Mouse (Mus musculus) liver, embryonic 14.5 days (tissue): ENCODE data around the gene Myo18b. TPM values are rescaled to one million over a fixed set of nuclear protein-coding genes. Genes with fewer than 3 reads are reported as not detected.

Experiments
- ATAC-seq: fragments of 200-750 bp; cut with Nextera tagmentation; 2 replicates; pipeline ENCODE4 v1.8.0; 2017; ENCODE audit warnings: moderate number of reproducible peaks, mild to moderate bottlenecking, moderate library complexity; ENCODE audit not compliant: insufficient read depth
- DNase-seq, 3 experiments: peaks; one replicate each; pipeline ENCODE4 v3.0.0-alpha.2; 2012 to 2013; ENCODE audit warnings: low read depth in 3 of 3, low spot score in 3 of 3
- H3K27ac ChIP-seq: fragments of 300-500 bp; sonication (generic); 2 replicates; pipeline ENCODE4 v1.5.1; 2014; ENCODE audit warnings: moderate library complexity, mild to moderate bottlenecking, control low read depth, inconsistent platforms
- H3K27me3 ChIP-seq: fragments of 300-500 bp; sonication (generic); 2 replicates; pipeline ENCODE4 v1.6.1; 2014; ENCODE audit warnings: mild to moderate bottlenecking, low read length, moderate library complexity; ENCODE audit not compliant: control insufficient read depth, insufficient read depth
- H3K36me3 ChIP-seq: fragments of 300-500 bp; sonication (generic); replicated peaks from 2 replicates; pipeline ENCODE4 v1.6.1; 2014; ENCODE audit warnings: low read depth; ENCODE audit not compliant: control insufficient read depth, insufficient read depth
- H3K4me1 ChIP-seq, 2 experiments: fragments of 200-500 bp in 1 of 2; fragments of 300-500 bp in 1 of 2; sonication (generic) in 1 of 2; replicated peaks; 2 replicates each; pipeline ENCODE4 v1.6.1; 2012 to 2014; ENCODE audit warnings: antibody characterized with exemption in 1 of 2, inconsistent platforms in 1 of 2, low read length in 1 of 2; ENCODE audit not compliant: control insufficient read depth in 2 of 2, insufficient read depth in 2 of 2
- H3K4me2 ChIP-seq: fragments of 300-500 bp; sonication (generic); 2 replicates; pipeline ENCODE4 v1.6.1; 2014; ENCODE audit warnings: low read depth, mild to moderate bottlenecking, control low read depth, moderate library complexity
- H3K4me3 ChIP-seq, 2 experiments: fragments of 200-500 bp in 1 of 2; fragments of 300-500 bp in 1 of 2; sonication (generic) in 1 of 2; 2 replicates each; pipeline ENCODE4 v1.5.1; 2012 to 2014; ENCODE audit warnings: low read depth in 2 of 2, low read length in 2 of 2, mild to moderate bottlenecking in 2 of 2, control low read depth in 1 of 2, inconsistent platforms in 1 of 2, moderate library complexity in 1 of 2; ENCODE audit not compliant: insufficient read depth in 1 of 2
- H3K9ac ChIP-seq: fragments of 300-500 bp; sonication (generic); replicated peaks from 2 replicates; pipeline ENCODE4 v1.6.1; 2014; ENCODE audit warnings: mild to moderate bottlenecking, control low read depth, moderate library complexity
- H3K9me3 ChIP-seq: fragments of 300-500 bp; sonication (generic); 2 replicates; pipeline ENCODE4 v1.6.1; 2016; ENCODE audit warnings: low read length, mixed read lengths; ENCODE audit not compliant: control insufficient read depth
- CTCF ChIP-seq: IDR thresholded peaks from 2 replicates; pipeline ENCODE4 v1.5.1; 2016; ENCODE audit warnings: antibody characterized with exemption, low read depth, control low read depth
- EP300 ChIP-seq: IDR thresholded peaks from 2 replicates; pipeline ENCODE4 v1.6.1; 2016; ENCODE audit warnings: antibody characterized with exemption, low read depth
- WGBS: fragments of 180-500 bp; shearing (Covaris S2); extraction: QIAGEN DNeasy Blood & Tissue Kit; methylation state at CpG from one replicate; pipeline ENCODE4 v1.1.7; 2014; ENCODE audit not compliant: insufficient replicate concordance; 5-methylcytosine and 5-hydroxymethylcytosine counted together
- polyA plus RNA-seq, 2 experiments: library from polyadenylated mRNA; depleted of rRNA in 1 of 2; stranded (reverse) in 1 of 2; unstranded in 1 of 2; fragments of >200 nt; fragmentation: Nextera tagmentation in 1 of 2; extraction: Ambion mirVana in 1 of 2; gene quantifications; 2 replicates each; pipeline versions ENCODE4 v1.2.1 to v1.2.3; 2012 to 2014

The Myo18b gene
- polyA plus RNA-seq, 2 experiments, result 0.02 TPM; not detected in 1

DNA sequence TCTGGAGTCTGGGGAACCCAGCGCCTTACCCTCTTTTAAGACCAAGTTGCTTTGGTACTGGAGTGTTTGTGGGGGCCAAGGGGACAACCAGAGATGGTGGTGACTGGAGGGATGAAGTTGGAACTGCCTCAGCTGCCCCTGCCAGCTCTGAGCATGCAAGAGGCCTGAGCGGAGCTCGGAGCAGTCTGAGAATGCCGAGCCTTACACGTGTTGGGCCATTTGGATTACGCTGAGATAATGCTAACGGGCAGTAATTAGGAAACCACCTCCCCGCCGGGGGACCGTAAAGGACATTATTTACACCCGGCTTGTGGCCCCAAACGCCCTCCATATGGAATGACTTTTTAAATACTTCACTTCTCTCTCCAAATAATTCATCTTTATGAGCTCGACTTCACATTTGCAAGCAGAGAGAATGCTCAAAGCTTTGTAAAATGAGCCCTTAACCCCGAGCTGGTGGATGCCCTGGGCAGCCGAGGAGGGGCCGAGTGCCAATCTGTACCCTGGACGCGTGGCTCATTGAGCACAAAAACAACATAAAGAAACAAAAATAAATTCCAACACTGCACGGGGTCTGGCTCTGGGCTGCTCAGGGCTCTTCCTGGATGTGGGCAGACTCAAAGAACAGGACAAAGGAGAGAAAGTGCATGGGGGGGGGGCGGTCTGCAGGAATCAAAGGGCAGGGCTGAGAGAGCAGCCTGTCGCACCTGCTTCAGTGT lies 148.0 kb downstream of the Myo18b start:
- no peak for DNase-seq
- Histone ChIP-seq H3K4me1 (no peaks in the 10 kb centered on the region), H3K27me3 (no peaks in the 10 kb centered on the region), H3K9me3 (no peaks in the 10 kb centered on the region), H3K27ac (no peak overlapping the region), H3K4me3 (no peak overlapping the region), H3K36me3 (no peaks in the 10 kb centered on the region), H3K9ac (no peak overlapping the region), H3K4me2 (no peak overlapping the region)
- WGBS, result 46% methylated on average over 21 of the region's 21 CpGs
- TF ChIP-seq EP300, result no peak
- TF ChIP-seq CTCF, result no peak
- ATAC-seq, result no peak

DNA sequence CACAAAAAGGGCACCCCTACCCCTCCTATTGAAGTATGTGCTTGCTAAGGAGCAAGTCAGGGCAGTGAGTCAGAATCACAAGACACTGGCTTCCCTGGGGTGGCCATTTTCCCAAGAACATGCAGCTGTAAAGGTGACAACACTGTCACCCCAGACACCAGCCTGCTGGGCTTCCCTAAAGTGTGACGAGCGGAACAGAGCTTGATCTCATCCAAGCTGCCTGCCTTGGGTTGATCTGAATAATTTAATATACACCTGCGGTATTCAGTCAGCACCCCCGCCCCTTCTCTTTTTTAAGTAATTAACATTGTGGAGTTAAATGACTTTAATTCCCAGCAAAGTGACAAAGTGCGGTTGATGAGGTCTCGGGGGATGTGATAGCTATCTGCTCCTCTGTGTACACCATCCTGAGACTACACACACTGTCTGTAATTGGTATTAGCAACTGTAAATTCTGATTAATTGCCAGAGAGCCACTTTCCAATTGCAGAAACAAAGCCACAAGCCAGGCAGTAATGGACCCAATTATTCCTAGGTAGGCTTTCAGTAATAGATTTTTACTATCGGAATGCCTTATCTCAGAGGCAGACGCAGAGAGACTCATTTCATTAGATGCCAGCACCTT lies 148.7 kb downstream of the Myo18b start:
- Histone ChIP-seq H3K9ac (no peak overlapping the region), H3K36me3 (no peaks in the 10 kb centered on the region), H3K4me1 (no peaks in the 10 kb centered on the region), H3K27ac (no peak overlapping the region), H3K9me3 (no peaks in the 10 kb centered on the region), H3K4me3 (no peak overlapping the region), H3K4me2 (no peak overlapping the region), H3K27me3 (no peaks in the 10 kb centered on the region)
- no peak for TF ChIP-seq EP300
- no peak for TF ChIP-seq CTCF
- DNase-seq (no peak), ATAC-seq (no peak)
- WGBS, result 43% methylated on average over 8 of the region's 8 CpGs

DNA sequence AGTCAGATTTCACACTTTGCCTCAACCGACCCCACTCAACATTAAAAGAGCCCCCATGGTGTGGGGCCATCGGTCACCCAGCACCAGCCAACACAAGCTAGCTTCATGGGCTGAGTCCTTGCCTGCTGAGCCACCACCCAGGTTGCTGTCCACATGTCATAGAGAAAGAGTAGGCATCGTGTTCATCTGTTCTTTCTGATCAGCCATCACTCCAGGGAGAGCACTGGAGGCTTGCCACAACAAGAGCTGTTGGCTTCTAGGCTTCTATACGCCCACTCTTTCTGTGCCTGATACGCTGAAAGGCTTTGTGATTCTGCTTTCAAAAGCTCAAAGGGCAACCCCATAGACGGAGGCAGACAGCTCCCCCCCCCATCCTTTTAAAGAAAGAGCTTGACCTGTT lies 151.0 kb downstream of the Myo18b start:
- no peak overlapping the region for H3K27ac ChIP-seq
- H3K4me2 ChIP-seq, result no peak overlapping the region
- DNase-seq (no peak), ATAC-seq (no peak)
- no peak for TF ChIP-seq CTCF
- no peak for TF ChIP-seq EP300
- no peaks in the 10 kb centered on the region for H3K36me3 ChIP-seq
- H3K9me3 ChIP-seq, result no peaks in the 10 kb centered on the region
- no peaks in the 10 kb centered on the region for H3K27me3 ChIP-seq
- H3K4me3 ChIP-seq, result no peak overlapping the region
- no peak overlapping the region for H3K9ac ChIP-seq
- no peaks in the 10 kb centered on the region for H3K4me1 ChIP-seq
- WGBS, result 54% methylated on average over 6 of the region's 6 CpGs

DNA sequence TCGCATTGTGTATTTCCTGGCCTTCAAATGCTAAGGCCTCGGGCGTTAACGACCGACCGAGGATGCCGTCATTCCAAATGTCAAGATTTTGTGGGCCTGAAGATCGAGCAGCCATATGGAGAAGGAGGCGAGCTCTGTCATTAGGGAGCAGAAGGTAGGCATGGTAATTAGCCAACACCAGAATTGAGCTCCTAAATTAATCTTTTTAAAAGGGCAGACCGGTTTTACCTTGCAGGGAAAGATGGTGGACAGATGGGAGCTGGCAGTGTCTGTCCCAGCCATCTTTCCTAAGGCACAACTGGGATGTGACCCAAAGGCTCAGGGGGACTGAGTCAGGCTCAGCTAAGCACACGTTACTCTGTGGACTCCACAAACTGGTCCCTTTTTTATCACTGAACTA lies 151.6 kb downstream of the Myo18b start:
- no peaks in the 10 kb centered on the region for H3K36me3 ChIP-seq
- H3K4me1 ChIP-seq, result no peaks in the 10 kb centered on the region
- no peak overlapping the region for H3K27ac ChIP-seq
- no peak overlapping the region for H3K4me2 ChIP-seq
- 69% methylated on average over 11 of the region's 11 CpGs for WGBS
- no peak overlapping the region for H3K4me3 ChIP-seq
- no peak for DNase-seq
- TF ChIP-seq EP300, result no peak
- no peak for TF ChIP-seq CTCF
- no peaks in the 10 kb centered on the region for H3K9me3 ChIP-seq
- ATAC-seq, result no peak
- no peak overlapping the region for H3K9ac ChIP-seq
- H3K27me3 ChIP-seq, result no peaks in the 10 kb centered on the region

DNA sequence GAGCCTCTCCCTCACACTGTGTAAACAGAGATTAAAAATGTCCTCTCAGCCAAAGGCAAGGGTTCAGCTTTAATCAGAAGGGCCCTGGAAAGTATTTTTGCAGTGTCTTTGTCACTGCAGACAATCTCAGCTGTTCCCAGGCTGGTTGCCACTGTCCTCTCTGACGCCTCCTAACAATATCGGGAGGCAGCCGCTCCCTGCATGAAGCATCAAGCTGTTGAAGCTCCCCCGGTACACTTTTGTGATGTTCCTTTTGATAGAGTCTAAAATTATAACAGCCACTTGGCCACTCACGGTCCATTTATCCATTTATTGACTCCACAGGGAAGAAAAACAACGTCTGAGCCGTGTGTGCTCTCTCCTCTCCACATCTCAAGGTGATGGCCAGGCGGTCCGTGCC lies 153.0 kb downstream of the Myo18b start:
- no peak overlapping the region for H3K9ac ChIP-seq
- no peaks in the 10 kb centered on the region for H3K36me3 ChIP-seq
- WGBS, result 63% methylated on average over 9 of the region's 9 CpGs
- H3K4me2 ChIP-seq, result no peak overlapping the region
- H3K4me3 ChIP-seq, result no peak overlapping the region
- TF ChIP-seq EP300 (no peak), CTCF (no peak)
- no peaks in the 10 kb centered on the region for H3K4me1 ChIP-seq
- H3K9me3 ChIP-seq, result no peaks in the 10 kb centered on the region
- no peaks in the 10 kb centered on the region for H3K27me3 ChIP-seq
- DNase-seq (no peak), ATAC-seq (no peak)
- no peak overlapping the region for H3K27ac ChIP-seq
